Mouse (Mus musculus): Measurements from ENCODE around the gene Gm45234. TPM values are rescaled to one million over a fixed set of nuclear protein-coding genes. Genes with fewer than 3 reads are reported as not detected.

Gene Gm45234
- polyA plus RNA-seq, 1 experiment from 2014 or later, result not detected

GRCm38 (mm10) chr6:124717968-124718367 lies 37.9 kb downstream of the Gm45234 start:
- Histone ChIP-seq H3K4me2 (ENCODE audit: low read length) (peak overlapping the region; percentile 45), H3K4me3 (ENCODE audit: low read depth, low read length) (peak overlapping the region; percentile 37), H3K27me3 (replicated peaks; ENCODE audit: control insufficient read depth, insufficient read depth, low read length) (no peaks in the 10 kb centered on the region), H3K9ac (ENCODE audit: low read length) (peak overlapping the region; percentile 53), H3K4me1 (replicated peaks; ENCODE audit: control insufficient read depth, insufficient read depth, low read length) (peaks cover 8% of the 10 kb centered on the region), H3K36me3 (ENCODE audit: control insufficient read depth, insufficient read depth, low read length) (peaks cover 42% of the 10 kb centered on the region), H3K27ac (ENCODE audit: low read depth) (peak overlapping the region; percentile 83), H3K9me3 (ENCODE audit: control insufficient read depth, low read length) (no peaks in the 10 kb centered on the region)
- WGBS, result 68% methylated on average over 13 of the region's 13 CpGs
- DNase-seq (ENCODE audit: low spot score), result no peak
- no peak; the same call in 1 of the 2 replicates for ATAC-seq (replicated peaks; ENCODE audit: low FRiP score, low TSS enrichment, low read depth)

- Histone ChIP-seq H3K9ac (ENCODE audit: low read length) (peak overlapping the region; percentile 53), H3K9me3 (ENCODE audit: control insufficient read depth, low read length) (no peaks in the 10 kb centered on the region), H3K4me3 (ENCODE audit: low read depth, low read length) (peak overlapping the region; percentile 37), H3K27me3 (replicated peaks; ENCODE audit: control insufficient read depth, insufficient read depth, low read length) (no peaks in the 10 kb centered on the region), H3K36me3 (ENCODE audit: control insufficient read depth, insufficient read depth, low read length) (peaks cover 42% of the 10 kb centered on the region), H3K27ac (ENCODE audit: low read depth) (peak overlapping the region; percentile 83), H3K4me2 (ENCODE audit: low read length) (peak overlapping the region; percentile 45), H3K4me1 (replicated peaks; ENCODE audit: control insufficient read depth, insufficient read depth, low read length) (peaks cover 8% of the 10 kb centered on the region)
- peak; percentile 77 for DNase-seq (ENCODE audit: low spot score)
- 60% methylated on average over 20 of the region's 20 CpGs for WGBS
- ATAC-seq (replicated peaks; ENCODE audit: low FRiP score, low TSS enrichment, low read depth), result no peak
Observed at GRCm38 (mm10) chr6:124716864-124717490, 38.8 kb downstream of the Gm45234 start.

- ATAC-seq (replicated peaks; ENCODE audit: low FRiP score, low TSS enrichment, low read depth), result no peak
- no peak for DNase-seq (ENCODE audit: low spot score)
- Histone ChIP-seq H3K27ac (ENCODE audit: low read depth) (0 out of 2 replicates have a peak overlapping the region, but pooled peaks have one; percentile 82), H3K27me3 (replicated peaks; ENCODE audit: control insufficient read depth, insufficient read depth, low read length) (no peaks in the 10 kb centered on the region), H3K9me3 (ENCODE audit: control insufficient read depth, low read length) (no peaks in the 10 kb centered on the region), H3K4me3 (ENCODE audit: low read depth, low read length) (peak overlapping the region; percentile 95), H3K36me3 (ENCODE audit: control insufficient read depth, insufficient read depth, low read length) (peaks cover 59% of the 10 kb centered on the region), H3K4me1 (replicated peaks; ENCODE audit: control insufficient read depth, insufficient read depth, low read length) (peaks cover 21% of the 10 kb centered on the region), H3K4me2 (ENCODE audit: low read length) (peak overlapping the region; percentile 61), H3K9ac (ENCODE audit: low read length) (peak overlapping the region; percentile 96)
- WGBS, result 11% methylated on average over 11 of the region's 11 CpGs
Observed at GRCm38 (mm10) chr6:124712918-124713317, 42.9 kb downstream of the Gm45234 start.

- peak; percentile 98 for DNase-seq (ENCODE audit: low spot score)
- Histone ChIP-seq H3K9ac (ENCODE audit: low read length) (peak within 1 kb of the TSS; percentile 96), H3K27ac (ENCODE audit: low read depth) (peak within 1 kb of the TSS; percentile 82), H3K4me3 (ENCODE audit: low read depth, low read length) (peak within 1 kb of the TSS; percentile 95), H3K36me3 (ENCODE audit: control insufficient read depth, insufficient read depth, low read length) (peaks cover 60% of the 10 kb centered on the region), H3K4me2 (ENCODE audit: low read length) (peak within 1 kb of the TSS; percentile 61), H3K27me3 (replicated peaks; ENCODE audit: control insufficient read depth, insufficient read depth, low read length) (no peaks in the 10 kb centered on the region), H3K9me3 (ENCODE audit: control insufficient read depth, low read length) (no peaks in the 10 kb centered on the region), H3K4me1 (replicated peaks; ENCODE audit: control insufficient read depth, insufficient read depth, low read length) (peaks cover 21% of the 10 kb centered on the region)
- peak; percentile 95 for ATAC-seq (replicated peaks; ENCODE audit: low FRiP score, low TSS enrichment, low read depth)
- WGBS, result under 1% methylated on average over 66 of the region's 76 CpGs
Observed at GRCm38 (mm10) chr6:124711824-124712782, 43.7 kb downstream of the Gm45234 start, which contains the start of the genes Emg1 and Phb2. Emg1 (minus strand) TSS chr6:124712178. Phb2 (plus strand) TSS chr6:124712336.

- Histone ChIP-seq H3K9me3 (ENCODE audit: control insufficient read depth, low read length) (no peaks in the 10 kb centered on the region), H3K4me3 (ENCODE audit: low read depth, low read length) (no peak overlapping the region), H3K27ac (ENCODE audit: low read depth) (no peak overlapping the region), H3K4me2 (ENCODE audit: low read length) (no peak overlapping the region), H3K9ac (ENCODE audit: low read length) (no peak overlapping the region), H3K4me1 (replicated peaks; ENCODE audit: control insufficient read depth, insufficient read depth, low read length) (peaks cover 15% of the 10 kb centered on the region), H3K36me3 (ENCODE audit: control insufficient read depth, insufficient read depth, low read length) (peaks cover 61% of the 10 kb centered on the region), H3K27me3 (replicated peaks; ENCODE audit: control insufficient read depth, insufficient read depth, low read length) (no peaks in the 10 kb centered on the region)
- DNase-seq (ENCODE audit: low spot score), result no peak
- no peak for ATAC-seq (replicated peaks; ENCODE audit: low FRiP score, low TSS enrichment, low read depth)
- 93% methylated on average over 10 of the region's 10 CpGs for WGBS
Observed at GRCm38 (mm10) chr6:124708289-124708889, 47.4 kb downstream of the Gm45234 start.

GRCm38 (mm10) chr6:124706061-124706627 lies 49.7 kb downstream of the Gm45234 start:
- H3K4me1 ChIP-seq (replicated peaks; ENCODE audit: control insufficient read depth, insufficient read depth, low read length), result peaks cover 12% of the 10 kb centered on the region
- 86% methylated on average over 5 of the region's 5 CpGs for WGBS
- no peak for DNase-seq (ENCODE audit: low spot score)
- H3K27ac ChIP-seq (ENCODE audit: low read depth), result no peak overlapping the region
- peaks cover 83% of the 10 kb centered on the region for H3K36me3 ChIP-seq (ENCODE audit: control insufficient read depth, insufficient read depth, low read length)
- H3K27me3 ChIP-seq (replicated peaks; ENCODE audit: control insufficient read depth, insufficient read depth, low read length), result no peaks in the 10 kb centered on the region
- no peak overlapping the region for H3K4me3 ChIP-seq (ENCODE audit: low read depth, low read length)
- no peak overlapping the region for H3K4me2 ChIP-seq (ENCODE audit: low read length)
- no peaks in the 10 kb centered on the region for H3K9me3 ChIP-seq (ENCODE audit: control insufficient read depth, low read length)
- H3K9ac ChIP-seq (ENCODE audit: low read length), result no peak overlapping the region
- ATAC-seq (replicated peaks; ENCODE audit: low FRiP score, low TSS enrichment, low read depth), result no peak

GRCm38 (mm10) chr6:124704417-124704816 lies 51.4 kb downstream of the Gm45234 start:
- no peaks in the 10 kb centered on the region for H3K4me1 ChIP-seq (replicated peaks; ENCODE audit: control insufficient read depth, insufficient read depth, low read length)
- H3K36me3 ChIP-seq (ENCODE audit: control insufficient read depth, insufficient read depth, low read length), result peaks cover 96% of the 10 kb centered on the region
- no peak overlapping the region for H3K9ac ChIP-seq (ENCODE audit: low read length)
- no peak overlapping the region for H3K4me2 ChIP-seq (ENCODE audit: low read length)
- WGBS, result 88% methylated on average over 2 of the region's 2 CpGs
- no peaks in the 10 kb centered on the region for H3K27me3 ChIP-seq (replicated peaks; ENCODE audit: control insufficient read depth, insufficient read depth, low read length)
- H3K27ac ChIP-seq (ENCODE audit: low read depth), result no peak overlapping the region
- no peak for ATAC-seq (replicated peaks; ENCODE audit: low FRiP score, low TSS enrichment, low read depth)
- no peak overlapping the region for H3K4me3 ChIP-seq (ENCODE audit: low read depth, low read length)
- no peak for DNase-seq (ENCODE audit: low spot score)
- no peaks in the 10 kb centered on the region for H3K9me3 ChIP-seq (ENCODE audit: control insufficient read depth, low read length)

- Histone ChIP-seq H3K27ac (ENCODE audit: low read depth) (no peak overlapping the region), H3K27me3 (replicated peaks; ENCODE audit: control insufficient read depth, insufficient read depth, low read length) (no peaks in the 10 kb centered on the region), H3K4me1 (replicated peaks; ENCODE audit: control insufficient read depth, insufficient read depth, low read length) (no peaks in the 10 kb centered on the region), H3K36me3 (ENCODE audit: control insufficient read depth, insufficient read depth, low read length) (peaks cover 98% of the 10 kb centered on the region), H3K4me3 (ENCODE audit: low read depth, low read length) (no peak overlapping the region), H3K9me3 (ENCODE audit: control insufficient read depth, low read length) (no peaks in the 10 kb centered on the region), H3K9ac (ENCODE audit: low read length) (no peak overlapping the region), H3K4me2 (ENCODE audit: low read length) (no peak overlapping the region)
- ATAC-seq (replicated peaks; ENCODE audit: low FRiP score, low TSS enrichment, low read depth), result no peak
- WGBS, result 71% methylated on average over 7 of the region's 7 CpGs
- no peak for DNase-seq (ENCODE audit: low spot score)
Observed at GRCm38 (mm10) chr6:124703789-124704188, 52.0 kb downstream of the Gm45234 start.
